Comparison of ENCODE assay signal across 20 mouse cellular contexts in genomic region chr1:166089337-166089736, GRCm38 (mm10). TPM values are rescaled to one million over a fixed set of nuclear protein-coding genes. Genes with fewer than 3 reads are reported as not detected.
DNase-seq lines count a peak whose midpoint lies in the region; ATAC-seq and TF ChIP-seq lines count a peak whose summit lies in the region.
"Had no signal": no experiment of that assay in that cellular context is flagged by ENCODE, and none has a peak within 500 bp of the region (broad histone marks: within the 10 kb centered on the region; RNA-seq: fewer than 3 reads in every experiment).

No protein-coding gene starts in this region.

- WGBS in hindbrain, embryonic 12.5 days, result 83% methylated on average over 3 of the region's 3 CpGs
- WGBS in hindbrain, postnatal 0 days, result 82% methylated on average over 3 of the region's 3 CpGs
- 81% methylated on average over 3 of the region's 3 CpGs for WGBS in midbrain, embryonic 11.5 days
- WGBS in midbrain, postnatal 0 days, result 72% methylated on average over 3 of the region's 3 CpGs
- WGBS in limb, embryonic 12.5 days, result 36% methylated on average over 3 of the region's 3 CpGs

- no peak overlapping the region for H3K4me2 ChIP-seq in hindbrain, embryonic 12.5 days (replicated peaks)
- H3K4me2 ChIP-seq in hindbrain, postnatal 0 days (ENCODE audit: low read depth, low read length), result no peak overlapping the region
- H3K4me2 ChIP-seq in midbrain, embryonic 11.5 days, result no peak overlapping the region
- no peak overlapping the region for H3K4me2 ChIP-seq in midbrain, postnatal 0 days (ENCODE audit: low read depth, low read length, poor library complexity, severe bottlenecking)
- H3K4me2 ChIP-seq in limb, embryonic 12.5 days, result no peak overlapping the region
- H3K4me2 ChIP-seq: heart, embryonic 13.5 days had no signal

- H3K36me3 ChIP-seq in hindbrain, embryonic 12.5 days, result no peaks in the 10 kb centered on the region
- no peaks in the 10 kb centered on the region for H3K36me3 ChIP-seq in hindbrain, postnatal 0 days (ENCODE audit: insufficient read depth, low read length)
- H3K36me3 ChIP-seq in midbrain, embryonic 11.5 days (ENCODE audit: control insufficient read depth, insufficient read depth, low read length), result no peaks in the 10 kb centered on the region
- no peaks in the 10 kb centered on the region for H3K36me3 ChIP-seq in midbrain, postnatal 0 days (ENCODE audit: insufficient read depth, low read length)
- H3K36me3 ChIP-seq in limb, embryonic 12.5 days, result no peaks in the 10 kb centered on the region
- H3K36me3 ChIP-seq: forebrain, embryonic 10.5 days; heart, embryonic 13.5 days had no signal

- no peak for TF ChIP-seq CTCF in hindbrain, postnatal 0 days (IDR thresholded peaks at IDR 0.05; ENCODE audit: low read depth)
- TF ChIP-seq CTCF in midbrain, postnatal 0 days (IDR thresholded peaks at IDR 0.05), result no peak

- no peaks in the 10 kb centered on the region for H3K27me3 ChIP-seq in hindbrain, embryonic 12.5 days
- H3K27me3 ChIP-seq in hindbrain, postnatal 0 days (ENCODE audit: insufficient read depth, low read length), result no peaks in the 10 kb centered on the region
- H3K27me3 ChIP-seq in midbrain, embryonic 11.5 days (ENCODE audit: control insufficient read depth, insufficient read depth, low read length), result no peaks in the 10 kb centered on the region
- no peaks in the 10 kb centered on the region for H3K27me3 ChIP-seq in midbrain, postnatal 0 days (ENCODE audit: insufficient read depth, low read length)
- no peaks in the 10 kb centered on the region for H3K27me3 ChIP-seq in limb, embryonic 12.5 days
- H3K27me3 ChIP-seq: heart, embryonic 13.5 days had no signal

- peaks cover 10% of the 10 kb centered on the region for H3K4me1 ChIP-seq in hindbrain, embryonic 12.5 days
- no peaks in the 10 kb centered on the region; the same call in 1 of the 2 replicates for H3K4me1 ChIP-seq in hindbrain, postnatal 0 days (ENCODE audit: insufficient read depth, low read length)
- 0 out of 2 replicates have a peak, but pooled peaks cover 4% of the 10 kb centered on the region for H3K4me1 ChIP-seq in midbrain, embryonic 11.5 days (ENCODE audit: control insufficient read depth, insufficient read depth, low read length)
- H3K4me1 ChIP-seq in midbrain, postnatal 0 days (ENCODE audit: insufficient read depth, low read length), result 0 out of 2 replicates have a peak, but pooled peaks cover 3% of the 10 kb centered on the region
- H3K4me1 ChIP-seq in limb, embryonic 12.5 days (replicated peaks), result peaks cover 21% of the 10 kb centered on the region
- H3K4me1 ChIP-seq: heart, embryonic 13.5 days had no signal

- no peak for DNase-seq in hindbrain, postnatal 0 days (ENCODE audit: low spot score)
- peak; percentile 75 for DNase-seq in midbrain, embryonic 11.5 days (ENCODE audit: low spot score, missing footprints)
- no peak for DNase-seq in midbrain, postnatal 0 days (ENCODE audit: low spot score)
- DNase-seq in adrenal gland, adult 2 months, result no peak
- DNase-seq: cerebellum, adult 11-12 months; cerebellum, adult 9-10 months; cerebellum, postnatal 36 days; gastrocnemius, adult 2 months; gastrocnemius, postnatal 25 days; heart, postnatal 36 days had no signal

- ATAC-seq in hindbrain, embryonic 12.5 days (ENCODE audit: low FRiP score), result 0 out of 2 replicates have a peak, but pooled peaks have one; percentile 8
- ATAC-seq in hindbrain, postnatal 0 days, result no peak
- ATAC-seq in midbrain, embryonic 11.5 days (ENCODE audit: low FRiP score), result no peak
- no peak for ATAC-seq in midbrain, postnatal 0 days (ENCODE audit: low FRiP score)
- ATAC-seq in limb, embryonic 12.5 days (ENCODE audit: insufficient number of reproducible peaks, insufficient read depth, low FRiP score, low TSS enrichment, low read depth), result no peak
- no peak for ATAC-seq in inflammation-experienced regulatory T-cells, adult 6 months

- no peaks in the 10 kb centered on the region for H3K9me3 ChIP-seq in hindbrain, embryonic 12.5 days (replicated peaks)
- H3K9me3 ChIP-seq in hindbrain, postnatal 0 days (ENCODE audit: low read length), result no peaks in the 10 kb centered on the region
- H3K9me3 ChIP-seq in midbrain, embryonic 11.5 days (ENCODE audit: control insufficient read depth, low read length), result no peaks in the 10 kb centered on the region
- no peaks in the 10 kb centered on the region for H3K9me3 ChIP-seq in midbrain, postnatal 0 days (ENCODE audit: low read length)
- H3K9me3 ChIP-seq in limb, embryonic 12.5 days, result no peaks in the 10 kb centered on the region
- H3K9me3 ChIP-seq: forebrain, embryonic 10.5 days; heart, embryonic 13.5 days had no signal

- H3K4me3 ChIP-seq in hindbrain, embryonic 12.5 days, result no peak overlapping the region
- H3K4me3 ChIP-seq in hindbrain, postnatal 0 days (ENCODE audit: low read length), result no peak overlapping the region
- H3K4me3 ChIP-seq in midbrain, embryonic 11.5 days (ENCODE audit: low read depth, low read length), result no peak overlapping the region
- H3K4me3 ChIP-seq in midbrain, postnatal 0 days (ENCODE audit: low read depth, low read length), result no peak overlapping the region
- no peak overlapping the region for H3K4me3 ChIP-seq in limb, embryonic 12.5 days (replicated peaks)
- H3K4me3 ChIP-seq: forebrain, embryonic 10.5 days; gastrocnemius, adult 2 months; heart, embryonic 13.5 days had no signal

- no peak overlapping the region for H3K27ac ChIP-seq in hindbrain, embryonic 12.5 days
- H3K27ac ChIP-seq in hindbrain, postnatal 0 days, result no peak overlapping the region
- H3K27ac ChIP-seq in midbrain, embryonic 11.5 days (ENCODE audit: low read depth, low read length), result no peak overlapping the region
- H3K27ac ChIP-seq in midbrain, postnatal 0 days (ENCODE audit: low read depth, low read length), result no peak overlapping the region
- H3K27ac ChIP-seq in limb, embryonic 12.5 days, result 0 out of 2 replicates have a peak overlapping the region, but pooled peaks have one; percentile 36
- H3K27ac ChIP-seq: gastrocnemius, adult 2 months; heart, embryonic 13.5 days had no signal

- no peak overlapping the region for H3K9ac ChIP-seq in hindbrain, embryonic 12.5 days
- no peak overlapping the region for H3K9ac ChIP-seq in hindbrain, postnatal 0 days (replicated peaks; ENCODE audit: low read length)
- no peak overlapping the region for H3K9ac ChIP-seq in midbrain, embryonic 11.5 days (ENCODE audit: low read length)
- H3K9ac ChIP-seq in midbrain, postnatal 0 days (replicated peaks; ENCODE audit: low read length, poor library complexity, severe bottlenecking), result no peak overlapping the region
- no peak overlapping the region for H3K9ac ChIP-seq in limb, embryonic 12.5 days (replicated peaks)
- H3K9ac ChIP-seq: heart, embryonic 13.5 days had no signal

RNA-seq across cellular contexts. Expression of gene Dusp27, which starts 38.4 kb away (rescaled TPM):
- polyA plus RNA-seq in hindbrain, embryonic 12.5 days (2016; fragmentation: Nextera tagmentation; extraction: Ambion mirVana), result 3.3 and 5.5 TPM in 2 replicates
- total RNA-seq in hindbrain, postnatal 0 days (2014; rRNA removed), result 0.36 and 0.58 TPM in 2 replicates
- polyA plus RNA-seq in hindbrain, postnatal 0 days (2015; fragmentation: Nextera tagmentation; extraction: Ambion mirVana), result 0.64 and 1.0 TPM in 2 replicates
- polyA plus RNA-seq in midbrain, embryonic 11.5 days (2014; fragmentation: Nextera tagmentation; extraction: Ambion mirVana), result 2.3 and 2.4 TPM in 2 replicates
- 0.71 and 1.2 TPM in 2 replicates for total RNA-seq in midbrain, postnatal 0 days (2014; rRNA removed)
- 0.59 and 0.72 TPM in 2 replicates for polyA plus RNA-seq in midbrain, postnatal 0 days (2015; fragmentation: Nextera tagmentation; extraction: Ambion mirVana)
- 4.7 and 5.4 TPM in 2 replicates for polyA plus RNA-seq in limb, embryonic 12.5 days (2016; fragmentation: Nextera tagmentation; extraction: Ambion mirVana)
- total RNA-seq in adrenal gland, adult 2 months (2021), result under 1 TPM; 0.07 to 0.12 TPM
- 0.03 and 0.10 TPM in 2 replicates for polyA plus RNA-seq in adrenal gland, adult 2 months (2012; rRNA removed)
- polyA plus RNA-seq in inflammation-experienced regulatory T-cells, adult 6 months (2017; shearing (Covaris generic)), result not detected
- total RNA-seq: granulocyte monocyte progenitor cell, adult 5-6 weeks; MEL had no signal

RNA-seq across cellular contexts. Expression of gene Gpa33, which starts 40.7 kb away (rescaled TPM):
- polyA plus RNA-seq in hindbrain, embryonic 12.5 days (2016; fragmentation: Nextera tagmentation; extraction: Ambion mirVana), result 0.12 and 0.26 TPM in 2 replicates
- not detected in 2 replicates for total RNA-seq in hindbrain, postnatal 0 days (2014; rRNA removed)
- polyA plus RNA-seq in hindbrain, postnatal 0 days (2015; fragmentation: Nextera tagmentation; extraction: Ambion mirVana), result 0.06 and 0.09 TPM in 2 replicates
- polyA plus RNA-seq in midbrain, embryonic 11.5 days (2014; fragmentation: Nextera tagmentation; extraction: Ambion mirVana), result 0.17 and 0.38 TPM in 2 replicates
- total RNA-seq in midbrain, postnatal 0 days (2014; rRNA removed), result 0.14 TPM in 1 of 2 replicates, not detected in the other
- polyA plus RNA-seq in midbrain, postnatal 0 days (2015; fragmentation: Nextera tagmentation; extraction: Ambion mirVana), result 0.17 TPM in 1 of 2 replicates, not detected in the other
- 0.33 and 0.46 TPM in 2 replicates for polyA plus RNA-seq in limb, embryonic 12.5 days (2016; fragmentation: Nextera tagmentation; extraction: Ambion mirVana)
- total RNA-seq in adrenal gland, adult 2 months (2021), result under 1 TPM; 0.20 to 0.38 TPM
- polyA plus RNA-seq in adrenal gland, adult 2 months (2012; rRNA removed), result 0.66 and 0.78 TPM in 2 replicates
- polyA plus RNA-seq in inflammation-experienced regulatory T-cells, adult 6 months (2017; shearing (Covaris generic)), result not detected
- total RNA-seq: adrenal gland, postnatal 14 days; gastrocnemius, adult 2 months; gastrocnemius, postnatal 25 days; granulocyte monocyte progenitor cell, adult 5-6 weeks; heart, adult 8-10 months; heart, postnatal 36 days; MEL had no signal
- polyA plus RNA-seq: forebrain, embryonic 14.5 days; heart, embryonic 13.5 days had no signal
